Mouse (Mus musculus) spleen, adult 2 months (tissue): Measurements from ENCODE around the gene S1pr5.

Experiments
- CTCF ChIP-seq: fragments of 200-500 bp; IDR thresholded peaks from 2 replicates; pipeline ENCODE4 v1.5.1; 2011; ENCODE audit warnings: mild to moderate bottlenecking, inconsistent platforms; ENCODE audit not compliant: insufficient read depth, insufficient read length, insufficient replicate concordance; ENCODE audit errors: extremely low read depth
- POLR2A ChIP-seq: fragments of 200-500 bp; IDR thresholded peaks from 2 replicates; pipeline ENCODE4 v1.6.1; 2011; ENCODE audit warnings: low read depth, low read length, inconsistent platforms

GRCm38 (mm10) chr9:21244428-21245112, 3.7 kb downstream of the S1pr5 start:
- no peak for TF ChIP-seq CTCF
- TF ChIP-seq POLR2A = no peak
